Mouse (Mus musculus): ENCODE results near the gene Gm20388.
"Not testable (repeated sequence)": the region's sequence is repeated elsewhere in the genome, so short reads cannot be mapped to it uniquely, and the experiment has no call there.

Gene Gm20388

GRCm38 (mm10) chr8:123520048-123520447, 3609.4 kb downstream of the Gm20388 start:
- not testable (repeated sequence) for DNase-seq (ENCODE audit: low spot score in 2 of 2)

GRCm38 (mm10) chr8:123527720-123528489, 3617.3 kb downstream of the Gm20388 start:
- no peak for DNase-seq (ENCODE audit: low spot score in 2 of 2)

- DNase-seq (ENCODE audit: low spot score in 2 of 2) = no peak
These were observed 3625.8 kb downstream of the Gm20388 start for GRCm38 (mm10) chr8:123536242-123536989.

GRCm38 (mm10) chr8:123536990-123537380, 3626.3 kb downstream of the Gm20388 start:
- no peak for DNase-seq (ENCODE audit: low spot score in 2 of 2)

GRCm38 (mm10) chr8:123537641-123538040, 3627.0 kb downstream of the Gm20388 start:
- DNase-seq (ENCODE audit: low spot score in 2 of 2) = peak; percentile 28 to 36

- not testable (repeated sequence) for DNase-seq (ENCODE audit: low spot score in 2 of 2)
These were observed 3653.6 kb downstream of the Gm20388 start for GRCm38 (mm10) chr8:123564221-123564620.

GRCm38 (mm10) chr8:123575386-123575785, 3664.7 kb downstream of the Gm20388 start:
- DNase-seq (ENCODE audit: low spot score in 2 of 2) = peak; percentile 0 to 2

GRCm38 (mm10) chr8:123600666-123601172, 3690.1 kb downstream of the Gm20388 start:
- peak in 1 of 2 experiments; percentile 7 for DNase-seq (ENCODE audit: low spot score in 2 of 2)

- DNase-seq (ENCODE audit: low spot score in 2 of 2) = not testable (repeated sequence)
These were observed 3690.8 kb downstream of the Gm20388 start for GRCm38 (mm10) chr8:123601457-123601856.

GRCm38 (mm10) chr8:123612652-123613051, 3702.0 kb downstream of the Gm20388 start:
- DNase-seq (ENCODE audit: low spot score in 2 of 2) = peak in 1 of 2 experiments; percentile 0

- not testable (repeated sequence) for DNase-seq (ENCODE audit: low spot score in 2 of 2)
These were observed 3712.9 kb downstream of the Gm20388 start for GRCm38 (mm10) chr8:123623523-123623922.

GRCm38 (mm10) chr8:123624274-123624673, 3713.6 kb downstream of the Gm20388 start:
- DNase-seq (ENCODE audit: low spot score in 2 of 2) = no peak

- no peak for DNase-seq (ENCODE audit: low spot score in 2 of 2)
These were observed 3714.1 kb downstream of the Gm20388 start for GRCm38 (mm10) chr8:123624702-123625101.

- DNase-seq (ENCODE audit: low spot score in 2 of 2) = no peak
These were observed 3715.1 kb downstream of the Gm20388 start for GRCm38 (mm10) chr8:123625717-123626116.

GRCm38 (mm10) chr8:123627410-123628147, 3716.9 kb downstream of the Gm20388 start:
- DNase-seq (ENCODE audit: low spot score in 2 of 2) = no peak

- peak in 1 of 2 experiments; percentile 43 for DNase-seq (ENCODE audit: low spot score in 2 of 2)
These were observed 3717.8 kb downstream of the Gm20388 start for GRCm38 (mm10) chr8:123628253-123628967.

GRCm38 (mm10) chr8:123628968-123629755, 3718.5 kb downstream of the Gm20388 start:
- DNase-seq (ENCODE audit: low spot score in 2 of 2) = peak in 1 of 2 experiments; percentile 64

- DNase-seq (ENCODE audit: low spot score in 2 of 2) = no peak
These were observed 3719.4 kb downstream of the Gm20388 start for GRCm38 (mm10) chr8:123630058-123630457.

- no peak for DNase-seq (ENCODE audit: low spot score in 2 of 2)
These were observed 3720.2 kb downstream of the Gm20388 start for GRCm38 (mm10) chr8:123630841-123631251.

GRCm38 (mm10) chr8:123631746-123632145, 3721.1 kb downstream of the Gm20388 start:
- DNase-seq (ENCODE audit: low spot score in 2 of 2) = not testable (repeated sequence)

Data from urinary bladder, adult 18-20 months (tissue).